Mouse (Mus musculus): ENCODE data around the gene Olfr859. TPM values are rescaled to one million over a fixed set of nuclear protein-coding genes. Genes with fewer than 3 reads are reported as not detected.

The Olfr859 gene
- not detected for polyA plus RNA-seq (2017; shearing (Covaris generic))

DNA sequence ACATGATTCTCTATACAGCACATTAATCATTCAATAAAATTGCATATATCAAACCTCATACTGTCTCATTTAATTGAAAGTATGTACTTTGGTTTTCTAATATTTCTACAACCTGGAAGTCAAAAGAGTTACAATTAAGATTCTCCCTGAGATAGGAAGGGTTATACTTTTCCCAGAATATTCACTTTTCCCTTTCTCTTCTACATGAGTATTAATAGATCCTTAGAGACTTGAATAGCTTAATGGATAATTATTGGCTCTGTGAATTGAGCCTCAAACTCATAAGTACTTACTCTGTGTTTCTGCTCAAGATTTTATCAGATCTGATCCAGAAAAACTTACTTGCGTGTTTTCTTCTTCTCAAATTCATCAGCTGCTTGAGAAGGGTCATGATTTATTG, at the start of gene Olfr859:
Gene Olfr859, plus strand, starts transcription at position 301 of the 400 bp plus-strand sequence.

DNA sequence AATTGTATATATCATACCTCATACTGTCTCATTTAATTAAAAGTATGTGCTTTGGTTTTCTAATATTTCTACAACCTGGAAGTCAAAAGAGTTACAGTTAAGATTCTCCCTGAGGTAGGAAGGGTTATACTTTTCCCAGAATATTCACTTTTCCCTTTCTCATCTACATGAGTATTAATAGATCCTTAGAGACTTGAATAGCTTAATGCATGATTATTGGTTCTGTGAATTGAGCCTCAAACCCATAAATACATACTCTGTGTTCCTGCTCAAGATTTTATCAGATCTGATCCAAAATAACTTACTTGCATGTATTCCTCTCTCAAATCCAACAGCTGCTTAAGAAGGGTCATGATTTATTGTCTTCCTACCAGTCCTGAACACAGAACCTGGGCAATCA, 24.7 kb upstream of the Olfr859 start, which contains the start of gene Olfr58:
Gene Olfr58, plus strand, starts transcription at position 301 of the 400 bp plus-strand sequence.

DNA sequence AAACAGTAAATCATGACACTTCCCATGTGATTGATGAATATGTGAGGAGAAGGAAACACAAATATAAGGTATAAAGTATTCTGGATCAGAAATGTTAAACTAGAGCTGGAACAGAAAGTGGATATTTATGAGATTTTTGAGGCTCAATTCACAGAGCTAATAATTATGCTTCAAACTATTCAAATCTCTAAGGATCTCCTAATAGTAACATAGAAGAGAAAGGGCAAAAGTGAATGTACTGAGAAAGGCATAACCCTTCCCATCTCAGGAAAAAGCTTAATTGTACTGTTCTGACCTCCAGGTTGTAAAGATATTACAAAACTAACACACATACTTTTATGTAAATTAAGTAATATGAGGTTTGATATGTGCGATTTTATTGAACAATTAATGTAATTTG, 44.9 kb downstream of the Olfr859 start, which contains the start of gene Olfr860:
Gene Olfr860, minus strand, starts transcription at position 101 of the 400 bp plus-strand sequence.

Other genes starting within 250 kb of the Olfr859 start
- not detected for gene Olfr854, start 237.5 kb upstream of the Olfr859 start, polyA plus RNA-seq (2017; shearing (Covaris generic))
- gene Olfr855, start 222.3 kb upstream of the Olfr859 start, polyA plus RNA-seq (2017; shearing (Covaris generic)) = under 1 TPM in 1 of 2 experiments, not detected in 1; 0.16 TPM
- gene Zfp317, start 182.8 kb upstream of the Olfr859 start, polyA plus RNA-seq (2017; shearing (Covaris generic)) = 10 to 100 TPM; 20.2 to 24.5 TPM
- not detected for gene Olfr857, start 95.5 kb upstream of the Olfr859 start, polyA plus RNA-seq (2017; shearing (Covaris generic))
- gene Olfr58, start 24.6 kb upstream of the Olfr859 start, polyA plus RNA-seq (2017; shearing (Covaris generic)) = not detected
- not detected for gene Olfr860, start 44.8 kb downstream of the Olfr859 start, polyA plus RNA-seq (2017; shearing (Covaris generic))
- under 1 TPM in 1 of 2 experiments, not detected in 1; 0.60 TPM for gene Olfr862, start 83.1 kb downstream of the Olfr859 start, polyA plus RNA-seq (2017; shearing (Covaris generic))
- gene Olfr77, start 112.0 kb downstream of the Olfr859 start, polyA plus RNA-seq (2017; shearing (Covaris generic)) = 1 to 10 TPM in 1 of 2 experiments, under 1 TPM in 1; 0.87 to 1.2 TPM
- gene Olfr866, start 223.1 kb downstream of the Olfr859 start, polyA plus RNA-seq (2017; shearing (Covaris generic)) = not detected